Mouse (Mus musculus) lung, embryonic 15.5 days (tissue): ENCODE results near the gene Lemd2. TPM values are rescaled to one million over a fixed set of nuclear protein-coding genes. Genes with fewer than 3 reads are reported as not detected.
A peak's percentile ranks its signal among the peaks of the same experiment; 100 is the strongest.

ENCODE experiments used
- ATAC-seq: fragments of 200-750 bp; cut with Nextera tagmentation; 2 replicates; pipeline ENCODE4 v1.8.0; 2017; ENCODE audit warnings: moderate number of reproducible peaks, borderline replicate concordance; ENCODE audit not compliant: low FRiP score, low TSS enrichment; ENCODE audit errors: extremely low read depth
- H3K27ac ChIP-seq: fragments of 300-500 bp; sonication (generic); 2 replicates; pipeline ENCODE4 v1.5.1; 2015; ENCODE audit warnings: moderate library complexity, mild to moderate bottlenecking, inconsistent platforms
- H3K27me3 ChIP-seq: fragments of 300-500 bp; sonication (generic); 2 replicates; pipeline ENCODE4 v1.6.1; 2015; ENCODE audit warnings: inconsistent platforms
- H3K36me3 ChIP-seq: fragments of 300-500 bp; sonication (generic); 2 replicates; pipeline ENCODE4 v1.6.1; 2015; ENCODE audit warnings: inconsistent platforms
- H3K4me1 ChIP-seq: fragments of 300-500 bp; sonication (generic); 2 replicates; pipeline ENCODE4 v1.6.1; 2015; ENCODE audit warnings: inconsistent platforms
- H3K4me2 ChIP-seq: fragments of 300-500 bp; sonication (generic); 2 replicates; pipeline ENCODE4 v1.6.1; 2015; ENCODE audit warnings: inconsistent platforms, mild to moderate bottlenecking, moderate library complexity
- H3K4me3 ChIP-seq: fragments of 300-500 bp; sonication (generic); 2 replicates; pipeline ENCODE4 v1.5.1; 2015; ENCODE audit warnings: mild to moderate bottlenecking, inconsistent platforms
- H3K9ac ChIP-seq: fragments of 300-500 bp; sonication (generic); 2 replicates; pipeline ENCODE4 v1.6.1; 2015; ENCODE audit warnings: inconsistent platforms
- H3K9me3 ChIP-seq: fragments of 300-500 bp; sonication (generic); 2 replicates; pipeline ENCODE4 v1.6.1; 2016; ENCODE audit warnings: inconsistent platforms
- WGBS: fragments of 180-500 bp; shearing (Covaris S2); methylation state at CpG from one replicate; pipeline ENCODE4 v1.1.7; 2015; 5-methylcytosine and 5-hydroxymethylcytosine counted together
- polyA plus RNA-seq: library from polyadenylated mRNA; unstranded; fragments of >200 nt; fragmentation: Nextera tagmentation; extraction: Ambion mirVana; gene quantifications from 2 replicates; pipeline ENCODE4 v1.2.1, GENCODE M21; 2015

The Lemd2 gene
- polyA plus RNA-seq, 1 experiment from 2014 or later, result 17.2 TPM

GRCm38 (mm10) chr17:27223821-27224220, 19.6 kb upstream of the Lemd2 start:
- ATAC-seq, result no peak
- no peak overlapping the region for H3K9ac ChIP-seq
- no peaks in the 10 kb centered on the region for H3K9me3 ChIP-seq
- no peaks in the 10 kb centered on the region; the same call in 1 of the 2 replicates for H3K27me3 ChIP-seq
- no peaks in the 10 kb centered on the region for H3K36me3 ChIP-seq
- no peak overlapping the region for H3K4me2 ChIP-seq
- H3K4me1 ChIP-seq, result no peaks in the 10 kb centered on the region
- WGBS, result 84% methylated on average over 6 of the region's 6 CpGs
- no peak overlapping the region for H3K27ac ChIP-seq
- H3K4me3 ChIP-seq, result no peak overlapping the region

GRCm38 (mm10) chr17:27221562-27221961, 17.3 kb upstream of the Lemd2 start:
- WGBS, result 82% methylated on average over 16 of the region's 16 CpGs

DNA sequence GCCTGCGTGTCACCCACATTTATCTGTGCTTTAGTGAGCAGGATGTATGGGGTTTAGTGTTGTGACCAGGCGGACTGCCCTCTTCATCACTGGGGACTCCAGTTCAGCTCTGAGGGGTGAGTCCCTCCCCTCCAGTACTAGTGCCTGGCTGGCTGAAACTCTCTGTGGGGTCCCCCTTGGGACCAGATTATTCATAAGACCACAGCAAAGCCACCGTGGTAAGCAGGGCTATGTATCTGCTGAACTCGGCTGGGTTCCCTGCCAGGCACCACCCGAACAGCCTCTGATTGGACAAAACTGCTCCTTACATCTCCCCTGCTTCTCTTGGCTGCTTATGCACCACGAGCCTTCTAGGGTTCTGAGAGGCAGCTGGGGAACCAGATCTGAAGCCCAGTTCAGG, 14.6 kb upstream of the Lemd2 start:
- H3K4me3 ChIP-seq, result no peak overlapping the region
- WGBS, result 57% methylated on average over 6 of the region's 6 CpGs
- no peaks in the 10 kb centered on the region for H3K9me3 ChIP-seq
- no peaks in the 10 kb centered on the region for H3K27me3 ChIP-seq
- ATAC-seq, result no peak
- H3K4me1 ChIP-seq, result no peaks in the 10 kb centered on the region
- H3K4me2 ChIP-seq, result no peak overlapping the region
- no peak overlapping the region for H3K27ac ChIP-seq
- no peaks in the 10 kb centered on the region for H3K36me3 ChIP-seq
- H3K9ac ChIP-seq, result no peak overlapping the region

More at GRCm38 (mm10) chr17:27221562-27221961, 17.3 kb upstream of the Lemd2 start:
- H3K27me3 ChIP-seq, result no peaks in the 10 kb centered on the region
- no peak overlapping the region for H3K27ac ChIP-seq
- H3K9ac ChIP-seq, result no peak overlapping the region
- ATAC-seq, result no peak
- no peak overlapping the region for H3K4me2 ChIP-seq
- no peaks in the 10 kb centered on the region for H3K36me3 ChIP-seq
- H3K4me1 ChIP-seq, result no peaks in the 10 kb centered on the region
- H3K4me3 ChIP-seq, result no peak overlapping the region
- H3K9me3 ChIP-seq, result no peaks in the 10 kb centered on the region

DNA sequence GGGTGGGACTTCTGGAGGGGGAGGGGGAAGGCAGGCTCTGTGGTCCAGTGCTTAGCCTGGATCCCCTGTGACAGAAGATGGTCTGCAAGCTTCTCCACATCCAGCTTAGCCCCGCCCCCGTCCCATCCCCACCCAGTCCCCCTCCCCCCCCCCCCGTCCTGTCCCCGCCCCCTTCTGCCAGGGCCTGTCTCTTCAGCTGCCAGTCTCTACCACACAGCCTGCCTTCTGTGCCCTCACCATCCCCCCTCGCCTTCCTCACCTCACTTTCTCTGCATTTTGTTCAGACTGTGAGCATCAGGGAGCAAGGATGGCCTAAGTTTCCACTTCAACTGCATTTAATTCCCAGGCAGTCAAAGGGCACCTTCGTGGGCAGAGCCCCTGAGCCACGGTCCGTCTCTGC, 14.1 kb upstream of the Lemd2 start:
- H3K4me1 ChIP-seq, result no peaks in the 10 kb centered on the region
- no peak overlapping the region for H3K9ac ChIP-seq
- H3K4me2 ChIP-seq, result no peak overlapping the region
- no peaks in the 10 kb centered on the region for H3K27me3 ChIP-seq
- H3K9me3 ChIP-seq, result no peaks in the 10 kb centered on the region
- H3K27ac ChIP-seq, result no peak overlapping the region
- H3K36me3 ChIP-seq, result no peaks in the 10 kb centered on the region
- WGBS, result 67% methylated on average over 4 of the region's 8 CpGs
- no peak overlapping the region for H3K4me3 ChIP-seq
- ATAC-seq, result no peak

DNA sequence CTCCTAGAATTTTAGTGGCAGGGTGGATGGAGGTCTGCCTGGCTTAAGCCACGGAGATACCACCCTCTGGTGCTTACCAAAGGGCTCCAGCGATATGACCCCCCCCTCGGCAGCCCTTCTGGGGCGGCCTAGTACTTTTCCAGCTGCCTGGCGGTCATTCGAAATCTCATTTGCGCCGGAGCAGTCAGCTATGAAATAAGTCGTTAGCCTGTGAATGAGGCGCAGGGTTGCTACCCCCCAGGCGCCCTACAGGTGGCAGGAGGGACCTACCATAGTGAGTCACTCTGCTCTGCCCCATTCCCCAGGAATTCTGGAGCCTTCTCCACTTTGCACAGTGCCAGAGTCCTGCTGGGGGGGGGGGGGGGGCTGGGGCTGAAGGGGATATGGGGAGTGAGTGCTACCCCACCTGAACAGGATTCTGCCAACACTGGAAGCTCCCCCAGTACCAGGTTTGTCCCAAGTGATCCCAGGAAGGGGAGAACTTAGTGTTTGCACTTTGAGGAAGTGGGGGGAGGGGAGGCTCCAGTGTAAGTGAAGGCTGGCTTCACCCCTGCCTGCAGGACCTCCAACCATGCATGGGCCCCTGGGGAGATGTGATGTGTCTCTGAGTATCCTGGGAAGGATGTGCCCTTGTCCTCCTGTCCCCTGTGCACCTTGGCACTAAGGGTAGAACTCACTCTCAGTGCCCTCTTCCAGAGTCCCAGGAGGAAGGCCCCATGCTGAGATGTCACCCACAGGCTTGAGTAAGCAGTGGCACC, 8.7 kb upstream of the Lemd2 start:
- H3K27me3 ChIP-seq, result peaks cover 7% of the 10 kb centered on the region
- no peak overlapping the region for H3K4me2 ChIP-seq
- WGBS, result 8% methylated on average over 11 of the region's 11 CpGs
- H3K36me3 ChIP-seq, result no peaks in the 10 kb centered on the region
- no peak overlapping the region for H3K4me3 ChIP-seq
- no peak overlapping the region for H3K9ac ChIP-seq
- 0 out of 2 replicates have a peak, but pooled peaks cover 3% of the 10 kb centered on the region for H3K4me1 ChIP-seq
- ATAC-seq, result peak; percentile 75; the same call in 1 of the 2 replicates
- H3K9me3 ChIP-seq, result no peaks in the 10 kb centered on the region
- no peak overlapping the region for H3K27ac ChIP-seq

GRCm38 (mm10) chr17:27212006-27212405, 7.7 kb upstream of the Lemd2 start:
- Histone ChIP-seq H3K9me3 (no peaks in the 10 kb centered on the region), H3K36me3 (no peaks in the 10 kb centered on the region), H3K9ac (no peak overlapping the region), H3K27me3 (peaks cover 7% of the 10 kb centered on the region), H3K27ac (no peak overlapping the region), H3K4me3 (no peak overlapping the region), H3K4me1 (0 out of 2 replicates have a peak, but pooled peaks cover 3% of the 10 kb centered on the region), H3K4me2 (no peak overlapping the region)
- no peak for ATAC-seq
- 44% methylated on average over 6 of the region's 6 CpGs for WGBS

- Histone ChIP-seq H3K4me1 (peaks cover 12% of the 10 kb centered on the region), H3K9ac (no peak overlapping the region), H3K9me3 (no peaks in the 10 kb centered on the region), H3K4me3 (no peak overlapping the region), H3K36me3 (no peaks in the 10 kb centered on the region), H3K27me3 (peaks cover 7% of the 10 kb centered on the region), H3K4me2 (no peak overlapping the region), H3K27ac (no peak overlapping the region)
- 22% methylated on average over 11 of the region's 11 CpGs for WGBS
- no peak for ATAC-seq
These were observed 2.9 kb upstream of the Lemd2 start for GRCm38 (mm10) chr17:27207113-27207707.

DNA sequence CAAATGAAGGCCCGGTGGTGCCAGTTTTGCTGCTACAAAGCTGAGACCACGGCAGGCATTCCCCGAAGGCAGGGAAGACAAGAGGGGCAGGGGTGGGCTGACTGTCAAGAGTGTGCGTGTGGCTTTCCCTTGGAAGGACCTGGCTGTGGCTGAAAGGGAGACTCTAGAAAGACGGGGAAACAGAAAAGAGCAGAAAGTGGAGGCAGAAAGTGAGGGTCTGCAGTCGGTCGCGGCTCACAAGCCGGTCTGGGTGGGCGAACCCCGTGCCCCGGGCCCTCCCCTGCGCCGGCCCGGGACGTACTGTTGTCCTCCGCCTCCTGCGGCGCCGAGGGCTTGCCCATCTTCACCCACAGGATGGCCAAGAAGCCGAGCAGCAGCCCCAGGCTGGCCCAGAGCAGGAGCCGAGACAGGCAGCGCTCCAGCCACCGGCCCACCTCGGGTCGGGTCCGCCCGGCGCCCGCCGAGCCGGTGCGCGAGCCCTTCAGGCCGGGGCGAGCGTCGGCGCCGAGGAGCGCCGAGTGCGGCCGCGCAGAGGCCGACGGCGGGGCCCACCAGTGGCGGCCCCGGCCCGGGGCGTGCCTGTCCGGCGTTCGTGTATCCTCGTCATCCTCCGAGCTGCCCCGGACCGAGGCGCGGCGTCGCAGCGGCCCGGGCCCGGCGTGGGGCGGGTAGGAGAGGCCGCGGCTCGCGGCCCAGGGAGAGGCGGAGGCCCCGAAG, 753 bp downstream of the Lemd2 start:
- H3K4me1 ChIP-seq, result peaks cover 17% of the 10 kb centered on the region
- peaks cover 32% of the 10 kb centered on the region for H3K36me3 ChIP-seq
- peak overlapping the region; percentile 87 for H3K4me2 ChIP-seq
- H3K9ac ChIP-seq, result peak overlapping the region; percentile 96
- under 1% methylated on average over 53 of the region's 74 CpGs for WGBS
- peak; percentile 25; the same call in 1 of the 2 replicates for ATAC-seq
- no peaks in the 10 kb centered on the region for H3K27me3 ChIP-seq
- no peaks in the 10 kb centered on the region for H3K9me3 ChIP-seq
- H3K27ac ChIP-seq, result peak overlapping the region; percentile 95
- peak overlapping the region; percentile 96 for H3K4me3 ChIP-seq

DNA sequence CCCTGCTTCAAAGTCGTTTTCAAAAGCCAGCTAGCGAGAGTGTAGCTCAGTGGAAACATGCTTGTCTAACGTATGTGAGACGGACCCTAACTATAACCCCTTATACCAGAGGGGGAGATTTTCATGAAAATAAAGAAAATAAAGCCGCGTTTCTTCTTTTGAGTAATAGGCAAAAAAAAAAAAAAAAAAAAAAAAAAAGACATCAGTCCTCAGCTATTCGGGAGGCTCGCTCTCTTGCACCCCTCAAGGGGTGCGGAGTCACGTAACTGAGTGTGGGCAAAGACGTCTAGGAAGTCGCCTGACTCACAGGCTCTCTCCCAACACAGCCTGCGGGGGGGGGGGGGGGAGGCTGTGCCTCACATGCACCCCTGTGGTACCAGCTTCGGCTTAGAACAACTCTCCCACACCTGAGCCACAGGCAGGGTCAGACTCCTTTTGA, 1.3 kb downstream of the Lemd2 start:
- peak overlapping the region; percentile 96 for H3K9ac ChIP-seq
- H3K27ac ChIP-seq, result peak overlapping the region; percentile 95
- ATAC-seq, result no peak
- peak overlapping the region; percentile 96 for H3K4me3 ChIP-seq
- H3K4me1 ChIP-seq, result peaks cover 17% of the 10 kb centered on the region
- H3K4me2 ChIP-seq, result peak overlapping the region; percentile 87
- H3K36me3 ChIP-seq, result peaks cover 37% of the 10 kb centered on the region
- 30% methylated on average over 14 of the region's 14 CpGs for WGBS
- no peaks in the 10 kb centered on the region for H3K9me3 ChIP-seq
- no peaks in the 10 kb centered on the region for H3K27me3 ChIP-seq

GRCm38 (mm10) chr17:27201981-27202380, 2.3 kb downstream of the Lemd2 start:
- ATAC-seq, result no peak
- H3K9me3 ChIP-seq, result no peaks in the 10 kb centered on the region
- no peak overlapping the region for H3K4me3 ChIP-seq
- H3K27me3 ChIP-seq, result no peaks in the 10 kb centered on the region
- H3K27ac ChIP-seq, result no peak overlapping the region
- peaks cover 42% of the 10 kb centered on the region for H3K36me3 ChIP-seq
- peaks cover 17% of the 10 kb centered on the region for H3K4me1 ChIP-seq
- H3K4me2 ChIP-seq, result no peak overlapping the region
- no peak overlapping the region for H3K9ac ChIP-seq
- WGBS, result 82% methylated on average over 2 of the region's 2 CpGs

DNA sequence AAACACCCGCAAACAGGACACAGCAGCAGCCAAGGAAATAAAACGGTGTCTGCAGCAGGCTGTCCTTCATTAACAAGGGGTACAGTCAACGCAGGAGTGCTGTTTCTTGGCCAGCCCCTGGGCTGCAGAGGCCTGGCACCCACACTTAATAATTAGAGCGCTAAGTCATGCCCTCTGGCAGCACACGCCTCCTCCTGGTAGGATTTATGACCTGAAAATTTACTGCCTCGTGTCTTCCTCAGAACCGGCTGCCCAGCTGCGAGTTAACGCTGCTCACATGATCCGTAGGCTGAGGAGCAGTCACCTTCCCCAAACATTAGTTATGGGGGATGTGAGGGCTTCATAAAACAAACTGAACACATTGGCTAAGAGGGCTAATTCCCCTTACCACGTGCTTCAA, 3.5 kb downstream of the Lemd2 start:
- no peak overlapping the region for H3K27ac ChIP-seq
- H3K9me3 ChIP-seq, result no peaks in the 10 kb centered on the region
- H3K4me3 ChIP-seq, result no peak overlapping the region
- H3K9ac ChIP-seq, result no peak overlapping the region
- peaks cover 44% of the 10 kb centered on the region for H3K36me3 ChIP-seq
- ATAC-seq, result no peak
- WGBS, result 49% methylated on average over 11 of the region's 11 CpGs
- peaks cover 17% of the 10 kb centered on the region for H3K4me1 ChIP-seq
- no peak overlapping the region for H3K4me2 ChIP-seq
- H3K27me3 ChIP-seq, result no peaks in the 10 kb centered on the region

DNA sequence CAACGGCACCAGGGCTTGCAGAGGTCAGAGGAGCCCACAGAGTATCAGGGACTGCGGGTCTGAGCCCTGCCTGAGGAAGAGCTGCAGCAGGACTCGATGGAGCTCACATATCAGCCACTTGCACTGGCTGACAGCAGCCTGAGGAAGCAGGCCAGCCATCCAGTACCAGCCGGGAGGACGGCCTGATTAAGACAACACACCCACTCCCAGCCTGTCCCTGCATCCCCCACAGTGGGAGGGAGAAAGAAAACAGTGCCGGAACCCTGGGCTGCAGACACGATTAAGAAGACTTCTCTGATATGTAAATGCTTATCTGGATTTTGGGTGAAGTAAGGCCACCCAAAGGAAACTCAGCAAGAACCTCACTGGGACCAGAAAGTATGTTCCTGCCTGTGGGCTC, 4.4 kb downstream of the Lemd2 start:
- no peaks in the 10 kb centered on the region for H3K27me3 ChIP-seq
- H3K4me3 ChIP-seq, result no peak overlapping the region
- H3K36me3 ChIP-seq, result peaks cover 53% of the 10 kb centered on the region
- no peaks in the 10 kb centered on the region for H3K9me3 ChIP-seq
- no peak overlapping the region for H3K9ac ChIP-seq
- no peak for ATAC-seq
- no peak overlapping the region for H3K4me2 ChIP-seq
- peaks cover 17% of the 10 kb centered on the region for H3K4me1 ChIP-seq
- WGBS, result 75% methylated on average over 7 of the region's 7 CpGs
- no peak overlapping the region for H3K27ac ChIP-seq
